Mouse (Mus musculus) frontal cortex, postnatal 10 days (tissue): ENCODE measurements around the gene Fkbp10.
A peak's percentile ranks its signal among the peaks of the same experiment; 100 is the strongest.

Experiments used
- DNase-seq, 2 experiments: peaks; one replicate each; pipeline ENCODE4 v3.0.0; 2022; ENCODE audit warnings: low spot score in 2 of 2, mixed read lengths in 1 of 2

Fkbp10 gene

DNA sequence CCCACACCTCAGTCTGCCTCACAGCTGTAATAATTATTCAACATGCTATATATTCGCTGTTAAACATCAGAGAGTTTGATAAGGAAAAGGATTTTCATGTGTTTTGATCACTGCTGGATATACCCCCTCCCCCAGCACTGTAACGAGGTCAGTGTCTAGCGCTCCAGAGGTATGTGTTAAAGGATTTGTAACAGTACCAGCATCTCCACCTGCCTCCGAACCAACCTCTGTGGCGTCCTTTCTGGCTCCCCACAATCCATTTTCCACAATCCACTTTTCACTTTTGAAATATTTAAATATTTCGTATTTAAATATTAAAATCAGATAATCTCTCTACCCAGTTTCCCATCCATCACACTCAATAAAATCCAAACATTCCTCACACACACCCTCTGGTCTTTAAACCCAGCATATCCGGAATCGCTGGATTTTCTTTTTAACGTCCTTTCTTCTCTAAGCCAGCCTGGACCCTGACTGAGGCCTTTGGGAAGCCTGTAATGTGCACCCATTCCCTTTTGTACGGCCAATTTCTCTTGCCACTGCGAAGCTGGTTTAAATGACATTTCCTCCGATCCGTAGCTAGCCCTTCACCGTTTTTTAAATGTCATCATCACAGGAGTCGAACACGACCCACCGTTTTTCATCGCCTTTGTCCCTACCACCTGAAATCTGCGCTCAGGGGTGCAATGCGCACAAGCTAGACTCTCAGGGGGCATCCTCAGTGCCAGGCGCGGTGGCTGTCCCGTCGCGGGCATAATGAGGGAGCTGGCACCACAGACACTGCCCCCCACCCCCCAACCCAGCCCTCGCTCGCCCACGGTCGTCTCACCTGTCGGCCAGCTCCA, 56.1 kb downstream of the Fkbp10 start:
- DNase-seq = peak in 1 of 2 experiments; percentile 16

- DNase-seq = peak; percentile 80 to 89
Observed at GRCm38 (mm10) chr11:100472197-100472934, 56.9 kb downstream of the Fkbp10 start, which contains the start of gene Klhl11. Klhl11 (minus strand) TSS chr11:100472741.

- no peak for DNase-seq
Observed at GRCm38 (mm10) chr11:100472935-100473295, 57.4 kb downstream of the Fkbp10 start.
